Mouse (Mus musculus) intestine, embryonic 14.5 days (tissue): ENCODE measurements around the gene Rmi1. TPM values are rescaled to one million over a fixed set of nuclear protein-coding genes. Genes with fewer than 3 reads are reported as not detected.

Experiments used
- ATAC-seq: fragments of 200-750 bp; cut with Nextera tagmentation; replicated peaks from 2 replicates; pipeline ENCODE4 v1.8.0; 2017; ENCODE audit warnings: low read depth, moderate number of reproducible peaks, moderate TSS enrichment, moderate library complexity; ENCODE audit not compliant: low FRiP score, low TSS enrichment
- DNase-seq: peaks from one replicate; pipeline ENCODE4 v3.0.0-alpha.2; 2018; ENCODE audit warnings: low spot score
- H3K27ac ChIP-seq: fragments of 300-500 bp; sonication (generic); 2 replicates; pipeline ENCODE4 v1.5.1; 2014; ENCODE audit warnings: low read depth, mild to moderate bottlenecking, control low read depth
- H3K27me3 ChIP-seq: fragments of 300-500 bp; sonication (generic); replicated peaks from 2 replicates; pipeline ENCODE4 v1.6.1; 2014; ENCODE audit warnings: low read length, control low read depth; ENCODE audit not compliant: control insufficient read depth, insufficient read depth
- H3K36me3 ChIP-seq: fragments of 300-500 bp; sonication (generic); 2 replicates; pipeline ENCODE4 v1.6.1; 2014; ENCODE audit warnings: low read length, control low read depth; ENCODE audit not compliant: control insufficient read depth, insufficient read depth
- H3K4me1 ChIP-seq: fragments of 300-500 bp; sonication (generic); replicated peaks from 2 replicates; pipeline ENCODE4 v1.6.1; 2014; ENCODE audit warnings: low read length, control low read depth, mixed read lengths; ENCODE audit not compliant: control insufficient read depth, insufficient read depth
- H3K4me2 ChIP-seq: fragments of 300-500 bp; sonication (generic); 2 replicates; pipeline ENCODE4 v1.6.1; 2014; ENCODE audit warnings: low read length
- H3K4me3 ChIP-seq: fragments of 300-500 bp; sonication (generic); 2 replicates; pipeline ENCODE4 v1.5.1; 2014; ENCODE audit warnings: low read depth, low read length, control low read depth, mixed read lengths
- H3K9ac ChIP-seq: fragments of 300-500 bp; sonication (generic); 2 replicates; pipeline ENCODE4 v1.6.1; 2014; ENCODE audit warnings: mild to moderate bottlenecking, low read length
- H3K9me3 ChIP-seq: fragments of 300-500 bp; sonication (generic); 2 replicates; pipeline ENCODE4 v1.6.1; 2016; ENCODE audit warnings: low read length, control low read depth; ENCODE audit not compliant: control insufficient read depth
- WGBS: fragments of 180-500 bp; shearing (Covaris S2); extraction: QIAGEN DNeasy Blood & Tissue Kit; methylation state at CpG from one replicate; pipeline ENCODE4 v1.1.7; 2014; 5-methylcytosine and 5-hydroxymethylcytosine counted together
- polyA plus RNA-seq: library from polyadenylated mRNA; unstranded; fragments of >200 nt; fragmentation: Nextera tagmentation; extraction: Ambion mirVana; gene quantifications from 2 replicates; pipeline ENCODE4 v1.2.1, GENCODE M21; 2014

Rmi1 gene
- polyA plus RNA-seq, 1 experiment from 2014 or later, result 21.2 TPM

GRCm38 (mm10) chr13:58368835-58369234 lies 33.2 kb upstream of the Rmi1 start:
- no peak overlapping the region for H3K4me2 ChIP-seq
- H3K4me3 ChIP-seq, result no peak overlapping the region
- H3K4me1 ChIP-seq, result no peaks in the 10 kb centered on the region
- no peak overlapping the region for H3K27ac ChIP-seq
- DNase-seq, result no peak
- no peaks in the 10 kb centered on the region for H3K36me3 ChIP-seq
- no peak overlapping the region for H3K9ac ChIP-seq
- H3K27me3 ChIP-seq, result no peaks in the 10 kb centered on the region
- ATAC-seq, result no peak
- WGBS, result 65% methylated on average over 4 of the region's 4 CpGs
- no peaks in the 10 kb centered on the region for H3K9me3 ChIP-seq

GRCm38 (mm10) chr13:58372278-58373152 lies 29.5 kb upstream of the Rmi1 start:
- no peak for DNase-seq
- H3K36me3 ChIP-seq, result no peaks in the 10 kb centered on the region
- H3K27me3 ChIP-seq, result no peaks in the 10 kb centered on the region
- no peak overlapping the region for H3K27ac ChIP-seq
- WGBS, result 81% methylated on average over 5 of the region's 5 CpGs
- no peaks in the 10 kb centered on the region; the same call in 1 of the 2 replicates for H3K9me3 ChIP-seq
- ATAC-seq, result no peak
- H3K4me3 ChIP-seq, result no peak overlapping the region
- no peak overlapping the region for H3K4me2 ChIP-seq
- H3K4me1 ChIP-seq, result no peaks in the 10 kb centered on the region
- H3K9ac ChIP-seq, result no peak overlapping the region

GRCm38 (mm10) chr13:58373153-58373470 lies 28.9 kb upstream of the Rmi1 start:
- DNase-seq, result no peak
- Histone ChIP-seq H3K36me3 (no peaks in the 10 kb centered on the region), H3K4me3 (no peak overlapping the region), H3K27me3 (no peaks in the 10 kb centered on the region), H3K9ac (no peak overlapping the region), H3K4me1 (no peaks in the 10 kb centered on the region), H3K9me3 (no peaks in the 10 kb centered on the region; the same call in 1 of the 2 replicates), H3K4me2 (no peak overlapping the region), H3K27ac (no peak overlapping the region)
- ATAC-seq, result no peak
- WGBS, result 86% methylated on average over 2 of the region's 2 CpGs

- ATAC-seq (peak; percentile 30; the same call in 1 of the 2 replicates), DNase-seq (no peak)
- no peak overlapping the region for H3K27ac ChIP-seq
- peak overlapping the region; percentile 60 for H3K4me2 ChIP-seq
- peaks cover 21% of the 10 kb centered on the region for H3K36me3 ChIP-seq
- peak overlapping the region; percentile 70 for H3K9ac ChIP-seq
- H3K4me1 ChIP-seq, result no peaks in the 10 kb centered on the region
- H3K9me3 ChIP-seq, result peaks cover 14% of the 10 kb centered on the region
- WGBS, result 41% methylated on average over 11 of the region's 11 CpGs
- H3K27me3 ChIP-seq, result no peaks in the 10 kb centered on the region
- H3K4me3 ChIP-seq, result peak overlapping the region; percentile 70
These were observed 17.7 kb upstream of the Rmi1 start for GRCm38 (mm10) chr13:58384371-58384770.

- peak within 1 kb of the TSS; percentile 36; the same call in 1 of the 2 replicates for H3K27ac ChIP-seq
- WGBS, result 3% methylated on average over 80 of the region's 80 CpGs
- DNase-seq, result peak; percentile 84
These were observed 17.1 kb upstream of the Rmi1 start, which contains the start of gene 2210016F16Rik for GRCm38 (mm10) chr13:58384779-58385546. Gene 2210016F16Rik (minus strand): TSS chr13:58385225.

GRCm38 (mm10) chr13:58385547-58385920 lies 16.5 kb upstream of the Rmi1 start:
- Histone ChIP-seq H3K4me2 (peak overlapping the region; percentile 60), H3K27me3 (no peaks in the 10 kb centered on the region), H3K27ac (no peak overlapping the region), H3K9me3 (peaks cover 10% of the 10 kb centered on the region), H3K36me3 (peaks cover 31% of the 10 kb centered on the region), H3K9ac (no peak overlapping the region), H3K4me1 (no peaks in the 10 kb centered on the region), H3K4me3 (peak overlapping the region; percentile 70)
- no peak for ATAC-seq
- WGBS, result 79% methylated on average over 7 of the region's 7 CpGs
- no peak for DNase-seq

More at GRCm38 (mm10) chr13:58384779-58385546, 17.1 kb upstream of the Rmi1 start, which contains the start of gene 2210016F16Rik:
- H3K36me3 ChIP-seq, result peaks cover 26% of the 10 kb centered on the region
- H3K27me3 ChIP-seq, result no peaks in the 10 kb centered on the region
- peak; percentile 54 for ATAC-seq
- H3K9me3 ChIP-seq, result peaks cover 13% of the 10 kb centered on the region
- H3K4me1 ChIP-seq, result no peaks in the 10 kb centered on the region
- H3K9ac ChIP-seq, result peak within 1 kb of the TSS; percentile 70
- H3K4me2 ChIP-seq, result peak within 1 kb of the TSS; percentile 60
- H3K4me3 ChIP-seq, result peak within 1 kb of the TSS; percentile 70

- DNase-seq (peak; percentile 87), ATAC-seq (0 out of 2 replicates have a peak, but pooled peaks have one; percentile 37)
- no peak overlapping the region for H3K4me3 ChIP-seq
These were observed 14.1 kb upstream of the Rmi1 start for GRCm38 (mm10) chr13:58387948-58388347.

GRCm38 (mm10) chr13:58388379-58388778 lies 13.7 kb upstream of the Rmi1 start:
- ATAC-seq (no peak), DNase-seq (no peak)
- Histone ChIP-seq H3K36me3 (peaks cover 35% of the 10 kb centered on the region), H3K9ac (no peak overlapping the region), H3K4me2 (no peak overlapping the region), H3K4me1 (no peaks in the 10 kb centered on the region), H3K27me3 (no peaks in the 10 kb centered on the region), H3K27ac (no peak overlapping the region), H3K9me3 (no peaks in the 10 kb centered on the region), H3K4me3 (no peak overlapping the region)
- 44% methylated on average over 3 of the region's 3 CpGs for WGBS

More at GRCm38 (mm10) chr13:58387948-58388347, 14.1 kb upstream of the Rmi1 start:
- H3K27me3 ChIP-seq, result no peaks in the 10 kb centered on the region
- H3K36me3 ChIP-seq, result peaks cover 32% of the 10 kb centered on the region
- H3K9me3 ChIP-seq, result no peaks in the 10 kb centered on the region
- WGBS, result 8% methylated on average over 7 of the region's 7 CpGs
- H3K27ac ChIP-seq, result no peak overlapping the region
- no peak overlapping the region for H3K9ac ChIP-seq
- H3K4me1 ChIP-seq, result no peaks in the 10 kb centered on the region
- H3K4me2 ChIP-seq, result no peak overlapping the region
